Comparison of ENCODE assay signal across 10 mouse cellular contexts in genomic region chr12:119470260-119470659, GRCm38 (mm10).
DNase-seq lines count a peak whose midpoint lies in the region; ATAC-seq and TF ChIP-seq lines count a peak whose summit lies in the region.
"Had no signal": no experiment of that assay in that cellular context is flagged by ENCODE, and none has a peak within 500 bp of the region (broad histone marks: within the 10 kb centered on the region; RNA-seq: fewer than 3 reads in every experiment).

No protein-coding gene starts in this region.

- no peak overlapping the region for H3K4me3 ChIP-seq in neural tube, embryonic 12.5 days
- no peak overlapping the region for H3K4me3 ChIP-seq in neural tube, embryonic 15.5 days (replicated peaks)
- H3K4me3 ChIP-seq in intestine, postnatal 0 days (ENCODE audit: low read depth, low read length): no peak overlapping the region
- H3K4me3 ChIP-seq: myocyte had no signal

- no peaks in the 10 kb centered on the region for H3K4me1 ChIP-seq in neural tube, embryonic 12.5 days
- H3K4me1 ChIP-seq in neural tube, embryonic 15.5 days: no peaks in the 10 kb centered on the region
- no peaks in the 10 kb centered on the region for H3K4me1 ChIP-seq in intestine, postnatal 0 days (replicated peaks; ENCODE audit: control insufficient read depth, insufficient read depth, low read length)

- H3K36me3 ChIP-seq in neural tube, embryonic 12.5 days: no peaks in the 10 kb centered on the region
- no peaks in the 10 kb centered on the region for H3K36me3 ChIP-seq in neural tube, embryonic 15.5 days
- H3K36me3 ChIP-seq in intestine, postnatal 0 days (ENCODE audit: control insufficient read depth, insufficient read depth): no peaks in the 10 kb centered on the region

- no peaks in the 10 kb centered on the region for H3K9me3 ChIP-seq in neural tube, embryonic 12.5 days
- no peaks in the 10 kb centered on the region for H3K9me3 ChIP-seq in neural tube, embryonic 15.5 days (replicated peaks)
- H3K9me3 ChIP-seq in intestine, postnatal 0 days (ENCODE audit: control insufficient read depth): no peaks in the 10 kb centered on the region

- TF ChIP-seq CTCF in intestine, postnatal 0 days (IDR thresholded peaks at IDR 0.05; ENCODE audit: low read depth): peak; percentile 70

- ATAC-seq in neural tube, embryonic 12.5 days (ENCODE audit: low FRiP score, low read depth): peak; percentile 44; the same call in 1 of the 2 replicates
- ATAC-seq in neural tube, embryonic 15.5 days (ENCODE audit: low FRiP score): no peak
- peak; percentile 45; the same call in 1 of the 2 replicates for ATAC-seq in intestine, postnatal 0 days

- H3K9ac ChIP-seq in neural tube, embryonic 12.5 days: no peak overlapping the region
- H3K9ac ChIP-seq in neural tube, embryonic 15.5 days (replicated peaks): no peak overlapping the region
- H3K9ac ChIP-seq in intestine, postnatal 0 days (ENCODE audit: low read depth, low read length): no peak overlapping the region

- H3K27ac ChIP-seq in neural tube, embryonic 12.5 days: no peak overlapping the region
- no peak overlapping the region for H3K27ac ChIP-seq in neural tube, embryonic 15.5 days (replicated peaks)
- no peak overlapping the region for H3K27ac ChIP-seq in intestine, postnatal 0 days (ENCODE audit: low read depth, low read length)

- peak; percentile 2 for DNase-seq in adrenal gland, adult 2 months
- no peak for DNase-seq in adrenal gland, postnatal 10 days
- peak; percentile 46 for DNase-seq in retina, postnatal 1 day
- no peak for DNase-seq in layer of hippocampus, adult 9-11 months
- no peak for DNase-seq in right cerebral cortex, adult 2 months (ENCODE audit: low spot score in 2 of 2)
- DNase-seq: cerebellum, postnatal 36 days had no signal

- H3K27me3 ChIP-seq in neural tube, embryonic 12.5 days (replicated peaks): no peaks in the 10 kb centered on the region
- H3K27me3 ChIP-seq in neural tube, embryonic 15.5 days (replicated peaks): no peaks in the 10 kb centered on the region
- H3K27me3 ChIP-seq in intestine, postnatal 0 days (replicated peaks; ENCODE audit: control insufficient read depth, insufficient read depth, low read length): no peaks in the 10 kb centered on the region

- no peak overlapping the region for H3K4me2 ChIP-seq in neural tube, embryonic 12.5 days (replicated peaks)
- no peak overlapping the region for H3K4me2 ChIP-seq in neural tube, embryonic 15.5 days
- no peak overlapping the region for H3K4me2 ChIP-seq in intestine, postnatal 0 days (replicated peaks; ENCODE audit: low read depth)

Comparison
In these comparisons a context has a peak if more than half of its experiments do, and no peak if none do; other contexts are left out.
1. DNase-seq: peak in adrenal gland, adult 2 months (single experiment) and retina, postnatal 1 day (single experiment); none in adrenal gland, postnatal 10 days (single experiment), layer of hippocampus, adult 9-11 months (single experiment) and right cerebral cortex, adult 2 months (0 of 2).